Comparison of ENCODE assay signal across 7 mouse cellular contexts in the genomic region with DNA sequence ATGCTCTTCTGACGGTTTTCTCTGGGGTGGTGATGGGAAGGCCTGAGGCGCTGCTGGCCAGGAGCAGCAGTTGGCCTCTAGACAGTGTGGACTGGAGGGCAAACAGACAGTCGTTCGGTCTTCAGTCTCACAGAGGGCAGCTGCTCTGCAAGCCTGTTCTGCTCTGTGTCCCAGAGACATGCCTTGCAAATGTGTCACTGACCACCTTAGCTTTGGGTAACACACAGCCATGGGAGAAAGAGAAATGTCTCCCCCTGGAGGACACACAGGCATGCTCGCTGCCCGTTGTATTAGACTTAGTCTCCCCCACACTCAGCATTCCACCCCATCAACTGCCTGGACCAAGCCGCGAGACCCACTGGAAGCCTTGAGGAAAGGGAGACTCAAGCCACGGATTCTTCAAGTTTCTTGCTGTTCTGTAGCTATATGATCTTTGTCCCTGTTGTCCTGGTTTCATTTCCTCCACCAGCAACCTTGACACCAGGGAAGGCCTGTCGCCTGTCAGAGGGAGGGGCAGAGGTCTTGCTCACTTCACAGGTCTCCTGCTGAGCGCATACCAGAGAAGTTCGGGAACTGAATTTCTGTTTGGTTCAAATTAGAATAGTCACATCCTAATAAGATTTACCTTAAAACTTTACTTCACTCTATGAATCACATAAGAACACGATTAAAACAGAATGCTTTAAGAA.
DNase-seq lines count a peak whose midpoint lies in the region; ATAC-seq and TF ChIP-seq lines count a peak whose summit lies in the region.

No protein-coding gene starts in this region.

- intact Hi-C loops in gastrocnemius, adult 2 months (cut with DNase I): loop anchor here (1.0 to 2.0 kb wide), 3 partner anchors 162 to 726 kb away; no protein-coding TSS in a partner anchor

- H3K27ac ChIP-seq in gastrocnemius, adult 2 months: no peak overlapping the region

- peak; percentile 49 for ATAC-seq in activated CD4-positive, CD25-positive, alpha-beta regulatory T cell, adult 4 months
- ATAC-seq in megakaryocyte-erythroid progenitor cell, adult 5-6 weeks (replicated peaks; ENCODE audit: low FRiP score, low TSS enrichment, poor library complexity, severe bottlenecking): peak; percentile 94

- TF ChIP-seq CTCF in gastrocnemius, adult 2 months (IDR thresholded peaks at IDR 0.05): peak; percentile 89

- H3K4me3 ChIP-seq in gastrocnemius, adult 2 months: no peak overlapping the region

- DNase-seq in cerebellum, postnatal 4 days (ENCODE audit: low spot score in 2 of 2): peak; percentile 41 to 77
- DNase-seq in gastrocnemius, adult 2 months: peak; percentile 75
- peak; percentile 74 for DNase-seq in induced T-regulatory cell, adult 2 months (ENCODE audit: low read depth)
- DNase-seq in left cerebral cortex, adult 8-10 months (ENCODE audit: low spot score in 2 of 2): peak; percentile 13 to 32
- DNase-seq in skeletal muscle tissue, adult 2 months (ENCODE audit: low read depth, low spot score): peak; percentile 56

Comparison
In these comparisons a context has a peak if more than half of its experiments do, and no peak if none do; other contexts are left out.
1. DNase-seq: peak in every context shown above with its lines; median percentile 75 in gastrocnemius, adult 2 months; 74 in induced T-regulatory cell, adult 2 months; 59 in cerebellum, postnatal 4 days; 56 in skeletal muscle tissue, adult 2 months; 22 in left cerebral cortex, adult 8-10 months.